Mouse (Mus musculus) mammary gland, adult 2 months (tissue): ENCODE results near the gene Ppfia4. TPM values are rescaled to one million over a fixed set of nuclear protein-coding genes. Genes with fewer than 3 reads are reported as not detected.

ENCODE experiments used
- polyA plus RNA-seq: library from polyadenylated mRNA; depleted of rRNA; stranded (reverse); fragments of >200 nt; gene quantifications from 2 replicates; pipeline ENCODE4 v1.2.3, GENCODE M21; 2012; ENCODE audit warnings: low replicate concordance; rRNA removed

Ppfia4 gene
- polyA plus RNA-seq, result 14.4 and 18.9 TPM in 2 replicates

DNA sequence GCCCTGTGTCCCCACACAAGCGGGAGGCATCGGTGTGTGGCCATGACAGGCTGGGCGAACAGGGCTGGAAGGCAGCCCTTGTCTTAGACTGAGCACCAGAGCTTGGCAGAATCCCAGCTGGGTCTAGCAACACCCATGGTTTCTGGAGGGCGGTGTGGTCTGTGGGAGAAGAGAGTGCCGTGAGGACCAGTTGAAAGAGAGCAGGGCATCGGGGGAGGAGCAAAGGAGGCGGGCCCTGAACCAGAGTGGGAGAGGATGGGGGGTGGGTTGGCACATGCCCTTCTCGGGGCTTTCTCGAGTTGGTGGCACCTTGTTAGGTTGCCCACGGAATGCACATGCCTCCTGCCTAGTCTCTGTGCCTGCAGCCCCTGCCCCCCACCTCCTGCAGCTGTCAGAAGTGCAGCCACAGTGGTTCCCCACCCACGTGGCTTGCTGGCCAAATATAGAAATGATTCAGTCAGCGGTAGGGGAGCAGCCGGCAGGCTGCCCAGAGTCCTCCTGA, at the start of gene Ppfia4:
Gene Ppfia4 (minus strand): TSS at position 159 of the 502 bp plus-strand sequence.

DNA sequence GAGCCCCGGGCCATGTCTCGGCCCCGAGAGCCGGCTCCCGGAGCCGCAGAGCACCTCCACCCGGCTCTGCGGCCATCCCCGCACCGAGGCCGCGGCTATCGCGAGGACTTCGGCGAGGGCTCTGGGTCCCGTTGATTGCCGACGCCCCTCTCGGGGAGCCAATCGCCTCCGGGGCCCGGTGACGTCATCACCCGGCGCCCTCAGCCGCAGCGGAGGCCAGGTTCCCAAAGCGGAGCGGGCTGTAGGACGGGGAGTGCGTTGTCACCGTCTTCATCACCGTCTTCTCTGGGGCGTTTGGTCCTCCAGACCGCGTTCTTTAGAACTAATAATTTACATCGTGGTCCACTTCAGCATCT, 29.1 kb upstream of the Ppfia4 start, which contains the start of gene Tmem183a:
Gene Tmem183a (minus strand): TSS at position 123 of the 356 bp plus-strand sequence.

DNA sequence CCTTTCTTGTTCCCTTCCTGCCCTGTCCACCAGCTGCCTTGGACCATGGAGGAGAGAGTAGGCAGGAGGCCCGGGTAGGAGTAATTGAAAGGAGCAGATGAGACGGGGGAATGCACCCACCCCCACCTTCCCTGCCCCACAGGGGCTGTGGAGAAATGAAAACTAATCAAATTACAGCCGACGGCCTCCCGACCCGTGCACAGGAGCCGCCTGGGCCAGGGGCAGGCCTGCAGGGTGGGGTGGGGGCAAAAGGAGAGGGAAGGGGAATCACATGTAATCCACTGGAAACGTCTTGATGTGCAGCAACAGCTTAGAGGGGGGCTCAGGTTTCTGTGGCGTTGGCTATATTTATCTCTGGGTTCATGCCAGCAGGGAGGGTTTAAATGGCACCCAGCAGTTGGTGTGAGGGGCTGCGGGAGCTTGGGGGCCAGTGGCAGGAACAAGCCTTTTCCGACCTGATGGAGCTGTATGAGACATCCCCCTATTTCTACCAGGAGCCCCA, 43.1 kb downstream of the Ppfia4 start, which contains the start of gene Myog:
Gene Myog (plus strand): TSS at position 392 of the 502 bp plus-strand sequence.

Other genes with a start within 250 kb of the Ppfia4 start
- 0.29 and 2.8 TPM in 2 replicates for gene Chit1, start 221.7 kb downstream of the Ppfia4 start, polyA plus RNA-seq
- gene Chil1, start 150.8 kb downstream of the Ppfia4 start, polyA plus RNA-seq, result 39.0 and 44.0 TPM in 2 replicates
- 0.35 and 84.8 TPM in 2 replicates for gene Mybph, start 139.5 kb downstream of the Ppfia4 start, polyA plus RNA-seq
- 49.7 and 69.5 TPM in 2 replicates for gene Adora1, start 97.5 kb downstream of the Ppfia4 start, polyA plus RNA-seq
- 2.5 TPM in 1 of 2 replicates, not detected in the other for gene Myog, start 42.9 kb downstream of the Ppfia4 start, polyA plus RNA-seq
- 46.1 and 75.4 TPM in 2 replicates for gene Tmem183a, start 29.1 kb upstream of the Ppfia4 start, polyA plus RNA-seq
- gene 4933406M09Rik, start 53.0 kb upstream of the Ppfia4 start, polyA plus RNA-seq, result not detected in 2 replicates
- gene Cyb5r1, start 72.6 kb upstream of the Ppfia4 start, polyA plus RNA-seq, result 39.2 and 96.5 TPM in 2 replicates
- 112 and 149 TPM in 2 replicates for gene Adipor1, start 82.5 kb upstream of the Ppfia4 start, polyA plus RNA-seq
- 4.0 and 8.8 TPM in 2 replicates for gene Klhl12, start 122.6 kb upstream of the Ppfia4 start, polyA plus RNA-seq
- 11.9 and 21.6 TPM in 2 replicates for gene Rabif, start 161.7 kb upstream of the Ppfia4 start, polyA plus RNA-seq
- gene Mgat4e, start 216.8 kb upstream of the Ppfia4 start, polyA plus RNA-seq, result not detected in 2 replicates
- gene Kdm5b, start 227.2 kb upstream of the Ppfia4 start, polyA plus RNA-seq, result 15.2 and 19.2 TPM in 2 replicates